Mouse (Mus musculus) hindbrain, embryonic 14.5 days (tissue): ENCODE results near the gene Zfr2. TPM values are rescaled to one million over a fixed set of nuclear protein-coding genes. Genes with fewer than 3 reads are reported as not detected.

Experiments
- ATAC-seq: fragments of 200-750 bp; cut with Nextera tagmentation; 2 replicates; pipeline ENCODE4 v1.8.0; 2017; ENCODE audit warnings: moderate number of reproducible peaks, mild to moderate bottlenecking, moderate TSS enrichment, moderate library complexity; ENCODE audit not compliant: low FRiP score
- DNase-seq: peaks from one replicate; pipeline ENCODE4 v3.0.0-alpha.2; 2015; ENCODE audit warnings: low spot score
- H3K27ac ChIP-seq: fragments of 300-500 bp; sonication (generic); 2 replicates; pipeline ENCODE4 v1.5.1; 2014; ENCODE audit warnings: mild to moderate bottlenecking, moderate library complexity
- H3K27me3 ChIP-seq: fragments of 300-500 bp; sonication (generic); 2 replicates; pipeline ENCODE4 v1.6.1; 2014; ENCODE audit warnings: mild to moderate bottlenecking, low read length, mixed read lengths; ENCODE audit not compliant: control insufficient read depth, insufficient read depth
- H3K36me3 ChIP-seq: fragments of 300-500 bp; sonication (generic); replicated peaks from 2 replicates; pipeline ENCODE4 v1.6.1; 2014; ENCODE audit not compliant: control insufficient read depth, insufficient read depth
- H3K4me1 ChIP-seq: fragments of 300-500 bp; sonication (generic); replicated peaks from 2 replicates; pipeline ENCODE4 v1.6.1; 2014; ENCODE audit warnings: antibody characterized with exemption, low read length, mixed read lengths; ENCODE audit not compliant: control insufficient read depth, insufficient read depth
- H3K4me2 ChIP-seq: fragments of 300-500 bp; sonication (generic); replicated peaks from 2 replicates; pipeline ENCODE4 v1.6.1; 2014; ENCODE audit warnings: mild to moderate bottlenecking, moderate library complexity
- H3K4me3 ChIP-seq: fragments of 300-500 bp; sonication (generic); replicated peaks from 2 replicates; pipeline ENCODE4 v1.5.1; 2014; ENCODE audit warnings: mild to moderate bottlenecking, low read length
- H3K9ac ChIP-seq: fragments of 300-500 bp; sonication (generic); 2 replicates; pipeline ENCODE4 v1.6.1; 2014
- H3K9me3 ChIP-seq: fragments of 300-500 bp; sonication (generic); 2 replicates; pipeline ENCODE4 v1.6.1; 2016; ENCODE audit warnings: low read length; ENCODE audit not compliant: control insufficient read depth
- WGBS: fragments of 180-500 bp; shearing (Covaris S2); extraction: QIAGEN DNeasy Blood & Tissue Kit; methylation state at CpG from one replicate; pipeline ENCODE4 v1.1.7; 2014; 5-methylcytosine and 5-hydroxymethylcytosine counted together
- polyA plus RNA-seq: library from polyadenylated mRNA; unstranded; fragments of >200 nt; fragmentation: Nextera tagmentation; extraction: Ambion mirVana; gene quantifications from 2 replicates; pipeline ENCODE4 v1.2.1, GENCODE M21; 2014

Gene Zfr2
- polyA plus RNA-seq, 1 experiment from 2014 or later, result 24.2 TPM

- Histone ChIP-seq H3K27me3 (peaks cover 22% of the 10 kb centered on the region), H3K27ac (peak overlapping the region; percentile 97), H3K4me2 (peak overlapping the region; percentile 99), H3K9ac (peak overlapping the region; percentile 81), H3K36me3 (peaks cover 32% of the 10 kb centered on the region), H3K4me3 (peak overlapping the region; percentile 54), H3K9me3 (no peaks in the 10 kb centered on the region), H3K4me1 (peaks cover 13% of the 10 kb centered on the region)
- DNase-seq (peak; percentile 89), ATAC-seq (peak; percentile 87)
- WGBS, result 1% methylated on average over 93 of the region's 93 CpGs
Measured at GRCm38 (mm10) chr10:81192270-81192967, 40.5 kb upstream of the Zfr2 start.

DNA sequence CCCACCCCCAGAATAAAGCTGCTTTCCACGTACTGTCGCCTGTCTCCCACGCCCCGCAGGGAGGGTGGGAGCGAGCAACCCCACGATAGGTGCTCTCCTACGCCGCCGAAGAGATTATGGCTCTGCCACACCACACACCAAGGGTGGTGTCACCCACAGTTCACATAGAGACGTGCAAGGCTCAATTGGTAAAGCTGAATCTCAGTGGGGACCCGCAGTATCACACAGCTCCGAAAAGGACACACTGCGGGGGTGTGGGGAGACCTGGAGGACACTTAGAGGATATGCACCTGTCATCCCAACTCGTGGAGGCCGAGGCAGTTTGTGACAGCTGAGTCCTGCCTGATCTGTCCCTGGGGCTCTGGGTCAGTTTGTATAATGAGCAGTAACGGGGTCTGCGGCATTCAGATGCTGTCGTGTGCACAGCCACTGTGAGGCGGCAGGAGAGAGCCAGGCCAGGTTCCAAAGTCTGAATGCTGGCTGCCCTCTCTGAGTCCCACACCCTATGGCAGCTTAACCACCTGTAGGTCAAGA, 39.9 kb upstream of the Zfr2 start:
- no peaks in the 10 kb centered on the region for H3K9me3 ChIP-seq
- H3K36me3 ChIP-seq, result peaks cover 32% of the 10 kb centered on the region
- H3K4me1 ChIP-seq, result peaks cover 13% of the 10 kb centered on the region
- peak overlapping the region; percentile 54 for H3K4me3 ChIP-seq
- peak; percentile 69 for ATAC-seq
- DNase-seq, result peak; percentile 42
- H3K27me3 ChIP-seq, result peaks cover 22% of the 10 kb centered on the region
- H3K27ac ChIP-seq, result peak overlapping the region; percentile 97
- under 1% methylated on average over 19 of the region's 19 CpGs for WGBS
- H3K4me2 ChIP-seq, result peak overlapping the region; percentile 99
- peak overlapping the region; percentile 81 for H3K9ac ChIP-seq

GRCm38 (mm10) chr10:81193991-81194774, 38.8 kb upstream of the Zfr2 start:
- Histone ChIP-seq H3K4me3 (no peak overlapping the region), H3K4me1 (peaks cover 13% of the 10 kb centered on the region), H3K9me3 (no peaks in the 10 kb centered on the region), H3K9ac (peak overlapping the region; percentile 24; the same call in 1 of the 2 replicates), H3K27ac (no peak overlapping the region), H3K27me3 (peaks cover 22% of the 10 kb centered on the region), H3K4me2 (no peak overlapping the region), H3K36me3 (peaks cover 23% of the 10 kb centered on the region)
- 18% methylated on average over 37 of the region's 37 CpGs for WGBS
- no peak for DNase-seq
- ATAC-seq, result no peak

DNA sequence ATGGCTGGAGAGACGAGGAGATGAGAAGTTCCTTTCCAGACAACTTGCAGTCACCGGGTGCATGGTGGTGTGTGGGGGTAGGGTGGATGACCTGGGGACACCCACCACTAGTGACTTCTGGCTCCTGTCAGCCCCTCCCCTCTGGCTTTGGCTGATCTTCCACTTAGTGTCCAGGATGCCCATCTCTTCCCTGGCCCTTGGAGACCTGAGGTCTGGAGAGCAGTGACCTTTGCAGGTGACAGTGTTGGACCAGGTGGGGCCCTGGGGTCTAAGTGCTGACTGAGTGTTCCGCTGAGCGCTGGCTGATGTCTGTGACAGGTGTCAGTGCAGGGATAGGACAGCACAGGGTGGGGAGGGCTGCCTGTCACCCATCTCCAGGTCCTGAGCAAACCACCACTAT, 37.7 kb upstream of the Zfr2 start:
- Histone ChIP-seq H3K9ac (no peak overlapping the region), H3K27me3 (peaks cover 22% of the 10 kb centered on the region), H3K4me3 (no peak overlapping the region), H3K4me2 (no peak overlapping the region), H3K9me3 (no peaks in the 10 kb centered on the region), H3K4me1 (peaks cover 13% of the 10 kb centered on the region), H3K36me3 (peaks cover 15% of the 10 kb centered on the region), H3K27ac (no peak overlapping the region)
- no peak for DNase-seq
- no peak for ATAC-seq
- WGBS, result 66% methylated on average over 4 of the region's 4 CpGs

- no peak for ATAC-seq
- 72% methylated on average over 11 of the region's 11 CpGs for WGBS
- no peaks in the 10 kb centered on the region for H3K9me3 ChIP-seq
- peaks cover 22% of the 10 kb centered on the region for H3K27me3 ChIP-seq
- peaks cover 13% of the 10 kb centered on the region for H3K4me1 ChIP-seq
- H3K4me2 ChIP-seq, result no peak overlapping the region
- no peak for DNase-seq
- H3K36me3 ChIP-seq, result 0 out of 2 replicates have a peak, but pooled peaks cover 2% of the 10 kb centered on the region
- no peak overlapping the region for H3K27ac ChIP-seq
- H3K4me3 ChIP-seq, result no peak overlapping the region
- no peak overlapping the region for H3K9ac ChIP-seq
Measured at GRCm38 (mm10) chr10:81196470-81197065, 36.4 kb upstream of the Zfr2 start.

- Histone ChIP-seq H3K4me3 (no peak overlapping the region), H3K9ac (no peak overlapping the region), H3K4me2 (no peak overlapping the region), H3K9me3 (no peaks in the 10 kb centered on the region), H3K4me1 (peaks cover 7% of the 10 kb centered on the region; the same call in 1 of the 2 replicates), H3K36me3 (no peaks in the 10 kb centered on the region), H3K27ac (no peak overlapping the region), H3K27me3 (peaks cover 22% of the 10 kb centered on the region)
- DNase-seq, result no peak
- 62% methylated on average over 6 of the region's 6 CpGs for WGBS
- no peak for ATAC-seq
Measured at GRCm38 (mm10) chr10:81197305-81197704, 35.6 kb upstream of the Zfr2 start.

DNA sequence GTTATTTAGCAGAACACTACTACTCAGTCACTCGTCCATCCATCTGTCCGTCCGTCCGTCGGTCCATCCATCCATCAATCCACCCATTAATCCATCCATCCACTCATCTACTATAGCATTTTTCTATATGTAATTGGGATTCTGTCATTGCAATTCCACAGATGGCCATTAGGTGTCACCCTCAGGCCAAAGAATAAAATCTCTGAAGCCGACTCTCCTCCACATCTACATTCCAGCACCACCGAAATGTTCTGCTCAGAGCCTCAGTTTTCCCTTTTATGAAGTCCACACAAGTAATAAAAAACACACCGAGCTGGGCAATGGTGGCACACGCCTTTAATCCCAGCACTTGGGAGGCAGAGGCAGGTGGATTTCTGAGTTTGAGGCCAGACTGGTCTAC, 34.7 kb upstream of the Zfr2 start:
- Histone ChIP-seq H3K4me1 (peaks cover 2% of the 10 kb centered on the region; the same call in 1 of the 2 replicates), H3K36me3 (no peaks in the 10 kb centered on the region), H3K4me3 (no peak overlapping the region), H3K4me2 (no peak overlapping the region), H3K27ac (no peak overlapping the region), H3K9ac (no peak overlapping the region), H3K27me3 (peaks cover 22% of the 10 kb centered on the region), H3K9me3 (no peaks in the 10 kb centered on the region)
- DNase-seq (peak; percentile 90), ATAC-seq (no peak)
- 5% methylated on average over 9 of the region's 9 CpGs for WGBS

GRCm38 (mm10) chr10:81198990-81199389, 34.0 kb upstream of the Zfr2 start:
- Histone ChIP-seq H3K36me3 (no peaks in the 10 kb centered on the region), H3K4me1 (no peaks in the 10 kb centered on the region), H3K27me3 (peaks cover 22% of the 10 kb centered on the region), H3K4me2 (no peak overlapping the region), H3K9ac (no peak overlapping the region), H3K9me3 (no peaks in the 10 kb centered on the region), H3K27ac (no peak overlapping the region), H3K4me3 (no peak overlapping the region)
- 89% methylated on average over 6 of the region's 6 CpGs for WGBS
- ATAC-seq (no peak), DNase-seq (no peak)

- Histone ChIP-seq H3K9me3 (no peaks in the 10 kb centered on the region), H3K36me3 (peaks cover 2% of the 10 kb centered on the region; the same call in 1 of the 2 replicates), H3K4me2 (no peak overlapping the region), H3K9ac (no peak overlapping the region), H3K4me1 (no peaks in the 10 kb centered on the region), H3K27ac (no peak overlapping the region), H3K4me3 (no peak overlapping the region), H3K27me3 (peaks cover 15% of the 10 kb centered on the region)
- WGBS, result 89% methylated on average over 13 of the region's 13 CpGs
- ATAC-seq, result no peak
- DNase-seq, result no peak
Measured at GRCm38 (mm10) chr10:81200141-81200540, 32.8 kb upstream of the Zfr2 start.
